Mouse (Mus musculus): ENCODE results near the gene Abhd17b.

Gene Abhd17b

DNA sequence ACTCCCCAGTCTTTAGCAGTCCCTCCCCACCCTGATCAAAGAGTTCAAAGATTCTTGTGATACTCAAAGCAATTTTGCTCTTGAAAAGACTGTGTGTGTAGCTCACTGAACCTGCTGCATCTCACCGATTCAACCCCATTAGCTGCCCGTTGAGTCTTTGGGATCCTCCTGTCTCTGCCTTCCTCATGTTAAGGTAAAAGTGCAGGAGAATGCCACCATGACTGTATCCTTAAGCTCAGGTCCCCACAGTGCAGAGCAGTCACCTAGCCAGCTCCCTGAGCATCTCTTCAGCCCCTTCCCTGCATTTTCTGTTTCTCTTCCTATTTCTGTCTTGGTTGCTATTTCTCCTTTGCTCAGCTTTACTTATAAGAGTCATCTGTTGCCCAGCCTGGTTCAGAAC lies 80.2 kb downstream of the Abhd17b start:
- DNase-seq (ENCODE audit: low spot score) = no peak

DNA sequence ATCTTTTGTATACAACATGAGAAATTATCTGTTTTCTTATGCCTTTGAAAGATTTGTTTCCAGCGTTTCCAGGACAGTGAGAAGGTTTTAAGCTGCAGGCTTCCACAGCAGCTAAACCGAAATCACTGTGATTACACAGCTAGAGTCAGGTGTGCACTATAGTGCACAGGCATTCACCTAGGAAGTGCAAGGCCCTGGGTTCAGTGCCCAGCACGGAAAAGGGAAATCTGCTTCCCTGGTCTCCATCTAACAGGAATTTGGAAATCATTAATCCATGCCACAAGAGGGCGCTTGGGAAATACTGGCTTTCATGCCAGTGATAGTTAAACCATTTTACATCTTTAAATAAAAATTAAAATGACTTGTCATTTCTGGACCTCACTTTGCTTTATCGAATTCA lies 81.1 kb downstream of the Abhd17b start:
- DNase-seq (ENCODE audit: low spot score) = peak; percentile 54

Measured in layer of hippocampus, adult 11-12 months (tissue).